Mouse (Mus musculus): ENCODE results near the gene Smg7. TPM values are rescaled to one million over a fixed set of nuclear protein-coding genes. Genes with fewer than 3 reads are reported as not detected.

Gene Smg7
- polyA plus RNA-seq, 1 experiment from 2014 or later, result 34.0 TPM

DNA sequence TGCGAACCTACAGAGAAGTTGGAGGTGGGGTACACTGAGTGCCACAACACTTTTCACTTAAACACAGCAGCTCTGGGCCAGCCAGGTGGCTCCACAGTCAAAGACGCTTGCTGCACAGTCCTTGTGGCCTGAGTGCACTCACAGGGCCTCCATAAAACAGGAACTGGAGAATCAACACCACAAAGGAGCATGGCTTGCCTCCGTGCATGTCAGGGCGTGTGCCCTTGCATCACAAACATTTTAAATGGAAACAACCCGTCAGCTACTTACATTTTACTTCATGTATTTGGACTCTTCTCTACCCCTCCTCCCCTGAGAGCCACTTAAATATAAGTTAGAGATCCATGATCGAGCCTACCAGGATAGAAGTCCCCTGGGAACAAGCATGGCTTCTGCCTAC is 70.1 kb downstream of the Smg7 start:
- Histone ChIP-seq H3K4me1 (replicated peaks) (peaks cover 15% of the 10 kb centered on the region), H3K9me3 (no peaks in the 10 kb centered on the region), H3K27ac (no peak overlapping the region), H3K27me3 (ENCODE audit: insufficient read depth, poor library complexity, severe bottlenecking) (no peaks in the 10 kb centered on the region), H3K4me3 (no peak overlapping the region), H3K36me3 (peaks cover 51% of the 10 kb centered on the region)
- WGBS, result 88% methylated on average over 6 of the region's 6 CpGs
- no peak for DNase-seq (ENCODE audit: low spot score)

DNA sequence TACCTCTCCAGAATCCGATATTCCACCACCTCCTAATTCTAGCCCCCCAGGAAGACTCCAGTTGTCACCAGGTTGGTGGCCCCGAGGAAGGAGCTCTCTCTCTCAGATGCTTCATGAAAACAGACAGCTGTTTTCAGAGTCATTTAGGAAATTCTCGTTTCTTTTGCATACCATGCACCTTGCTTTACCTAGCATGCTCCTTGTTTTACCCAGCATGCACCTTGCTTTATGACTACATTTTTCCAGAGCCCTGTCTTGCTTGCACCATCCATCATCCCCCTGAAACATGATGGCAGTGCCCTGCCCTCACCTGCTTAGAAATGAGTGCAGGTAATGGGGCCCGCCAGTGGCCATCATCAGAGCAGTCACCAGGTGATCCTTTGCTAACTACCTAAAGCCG is 70.8 kb downstream of the Smg7 start:
- Histone ChIP-seq H3K27me3 (ENCODE audit: insufficient read depth, poor library complexity, severe bottlenecking) (no peaks in the 10 kb centered on the region), H3K4me1 (replicated peaks) (peaks cover 15% of the 10 kb centered on the region), H3K27ac (no peak overlapping the region), H3K9me3 (no peaks in the 10 kb centered on the region), H3K4me3 (no peak overlapping the region), H3K36me3 (peaks cover 44% of the 10 kb centered on the region)
- 84% methylated on average over 5 of the region's 5 CpGs for WGBS
- DNase-seq (ENCODE audit: low spot score), result no peak

DNA sequence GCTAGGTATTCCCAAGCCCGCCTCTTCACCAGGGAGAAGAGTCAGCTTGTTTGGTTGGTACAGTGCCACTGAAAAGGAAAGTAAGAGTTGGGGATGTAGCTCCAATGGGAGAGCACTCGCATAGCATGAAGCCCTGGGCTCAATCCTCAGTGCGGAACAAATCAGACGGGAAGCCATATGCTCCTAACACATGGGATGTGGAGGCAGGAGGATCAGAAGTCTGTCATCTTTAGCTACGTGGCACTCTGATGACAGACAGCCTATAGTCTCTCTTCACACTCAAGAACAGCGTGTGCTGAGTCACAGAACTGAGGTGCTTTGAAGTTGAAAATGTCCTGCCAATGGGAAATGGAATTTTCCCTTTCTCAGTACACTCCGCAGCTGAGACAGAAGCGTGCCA is 71.4 kb downstream of the Smg7 start:
- DNase-seq (ENCODE audit: low spot score), result no peak
- Histone ChIP-seq H3K27me3 (ENCODE audit: insufficient read depth, poor library complexity, severe bottlenecking) (no peaks in the 10 kb centered on the region), H3K36me3 (peaks cover 38% of the 10 kb centered on the region), H3K4me3 (no peak overlapping the region), H3K9me3 (no peaks in the 10 kb centered on the region), H3K4me1 (replicated peaks) (peaks cover 15% of the 10 kb centered on the region), H3K27ac (no peak overlapping the region)
- 89% methylated on average over 8 of the region's 8 CpGs for whole genome bisulfite sequencing

DNA sequence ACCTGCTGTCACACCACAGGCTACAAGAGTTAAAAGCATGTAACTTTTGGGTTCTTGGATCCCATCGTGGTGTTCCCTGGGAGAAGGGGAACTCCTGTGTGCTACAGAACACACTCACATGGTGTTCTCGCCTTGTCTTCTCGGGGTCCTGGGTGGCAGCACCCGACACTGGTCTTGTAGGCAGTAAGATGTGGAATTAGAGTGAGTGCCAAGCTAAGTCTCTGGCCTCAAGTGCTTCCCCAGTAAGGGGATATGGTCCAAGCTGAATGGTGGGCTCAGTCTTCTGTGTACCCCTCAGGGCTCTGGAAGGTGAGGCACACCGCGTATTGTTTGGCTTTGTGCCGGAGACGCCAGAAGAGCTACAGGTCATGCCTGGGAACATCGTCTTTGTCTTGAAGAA is 72.4 kb downstream of the Smg7 start:
- 93% methylated on average over 9 of the region's 9 CpGs for WGBS
- no peak overlapping the region for H3K27ac ChIP-seq

DNA sequence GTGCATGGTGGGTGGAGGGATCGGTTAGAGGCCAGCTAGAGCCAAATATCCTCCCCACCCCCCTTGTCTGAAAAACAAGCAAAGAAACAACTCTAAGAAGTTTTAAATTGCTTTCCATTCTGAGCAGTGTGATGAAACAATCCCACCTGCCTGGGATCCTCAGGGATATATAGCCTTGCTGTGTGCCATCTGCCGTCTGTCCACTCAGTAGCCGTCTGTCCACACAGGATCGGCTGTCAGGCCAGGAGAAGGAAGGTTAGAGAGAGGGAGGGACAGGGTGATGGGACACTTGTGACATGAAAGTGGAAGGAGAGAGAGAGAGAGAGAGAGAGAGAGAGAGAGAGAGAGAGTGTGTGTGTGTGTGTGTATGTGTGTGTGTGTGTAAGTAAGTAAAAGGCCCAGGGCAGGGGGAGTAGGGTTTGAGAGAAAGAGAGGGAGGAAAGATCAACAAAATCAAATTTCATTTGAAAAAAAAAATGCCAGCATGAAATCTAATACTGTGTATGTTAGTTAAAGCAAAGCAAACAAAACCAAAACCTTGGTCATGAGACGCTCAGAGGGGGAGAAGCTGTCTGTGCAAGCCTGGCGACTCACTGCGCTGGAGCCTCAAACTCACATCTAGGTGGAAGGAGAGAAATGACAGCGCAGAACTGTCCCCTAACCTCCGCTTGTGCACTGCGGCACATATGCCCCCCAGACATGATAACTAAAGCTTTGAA is 73.7 kb downstream of the Smg7 start:
- Histone ChIP-seq H3K4me1 (replicated peaks) (peaks cover 15% of the 10 kb centered on the region), H3K4me3 (no peak overlapping the region), H3K36me3 (peaks cover 17% of the 10 kb centered on the region; the same call in 1 of the 2 replicates), H3K9me3 (no peaks in the 10 kb centered on the region), H3K27me3 (ENCODE audit: insufficient read depth, poor library complexity, severe bottlenecking) (no peaks in the 10 kb centered on the region), H3K27ac (peak overlapping the region; percentile 40; the same call in 1 of the 2 replicates)
- no peak for DNase-seq (ENCODE audit: low spot score)
- 78% methylated on average over 10 of the region's 10 CpGs for WGBS

More for the DNA sequence above, 72.4 kb downstream of the Smg7 start:
- Histone ChIP-seq H3K9me3 (no peaks in the 10 kb centered on the region), H3K4me3 (no peak overlapping the region), H3K36me3 (peaks cover 28% of the 10 kb centered on the region), H3K27me3 (ENCODE audit: insufficient read depth, poor library complexity, severe bottlenecking) (no peaks in the 10 kb centered on the region), H3K4me1 (replicated peaks) (peaks cover 15% of the 10 kb centered on the region)
- DNase-seq (ENCODE audit: low spot score), result no peak

DNA sequence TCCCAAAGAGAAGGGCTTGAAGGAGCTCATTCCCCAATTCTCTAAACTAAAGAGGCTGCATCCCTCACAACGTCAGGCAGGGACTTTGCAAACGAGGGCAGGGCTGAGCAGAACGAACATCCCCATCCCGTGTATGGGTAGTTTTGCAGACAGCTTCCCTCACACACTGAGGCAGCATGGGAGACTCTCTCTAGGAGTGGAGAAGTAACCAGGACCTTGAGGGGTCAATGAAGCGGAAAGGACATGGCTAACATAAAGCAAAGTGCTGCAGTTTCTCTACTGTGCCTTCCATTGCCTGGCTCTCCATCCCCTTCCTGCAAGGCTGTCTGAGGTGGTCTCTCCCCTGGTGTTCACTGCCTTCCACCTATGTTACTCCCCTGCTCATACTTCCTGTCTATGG is 74.3 kb downstream of the Smg7 start:
- Histone ChIP-seq H3K4me1 (replicated peaks) (peaks cover 15% of the 10 kb centered on the region), H3K4me3 (no peak overlapping the region), H3K27me3 (ENCODE audit: insufficient read depth, poor library complexity, severe bottlenecking) (no peaks in the 10 kb centered on the region), H3K9me3 (no peaks in the 10 kb centered on the region), H3K27ac (peak overlapping the region; percentile 40; the same call in 1 of the 2 replicates), H3K36me3 (peaks cover 11% of the 10 kb centered on the region; the same call in 1 of the 2 replicates)
- 79% methylated on average over 5 of the region's 5 CpGs for WGBS
- DNase-seq (ENCODE audit: low spot score), result no peak

DNA sequence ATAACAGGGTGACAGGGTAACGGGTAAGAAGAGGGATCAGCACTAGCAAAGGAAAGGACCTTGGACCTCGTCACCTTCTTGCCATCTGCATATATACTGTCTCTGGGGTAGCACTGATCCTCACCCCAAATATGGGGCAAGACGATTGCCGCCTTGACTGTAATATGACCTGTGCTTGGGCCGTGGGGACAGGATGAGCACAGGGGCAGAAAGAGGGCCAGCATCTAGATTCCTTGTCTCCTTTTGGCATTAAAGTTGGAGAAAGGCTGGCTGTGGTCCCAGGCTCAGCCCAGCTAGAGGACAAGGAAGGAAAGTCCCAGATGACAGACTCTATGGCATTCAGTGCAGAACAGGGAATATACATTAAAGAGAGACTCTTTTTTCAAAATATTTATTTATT is 76.0 kb downstream of the Smg7 start:
- H3K4me1 ChIP-seq (replicated peaks), result peaks cover 12% of the 10 kb centered on the region
- WGBS, result 91% methylated on average over 5 of the region's 5 CpGs
- H3K9me3 ChIP-seq, result peaks cover 6% of the 10 kb centered on the region; the same call in 1 of the 2 replicates
- DNase-seq (ENCODE audit: low spot score), result no peak
- no peaks in the 10 kb centered on the region for H3K27me3 ChIP-seq (ENCODE audit: insufficient read depth, poor library complexity, severe bottlenecking)
- 0 out of 2 replicates have a peak overlapping the region, but pooled peaks have one; percentile 40 for H3K27ac ChIP-seq
- H3K36me3 ChIP-seq, result peaks cover 5% of the 10 kb centered on the region; the same call in 1 of the 2 replicates
- H3K4me3 ChIP-seq, result no peak overlapping the region

DNA sequence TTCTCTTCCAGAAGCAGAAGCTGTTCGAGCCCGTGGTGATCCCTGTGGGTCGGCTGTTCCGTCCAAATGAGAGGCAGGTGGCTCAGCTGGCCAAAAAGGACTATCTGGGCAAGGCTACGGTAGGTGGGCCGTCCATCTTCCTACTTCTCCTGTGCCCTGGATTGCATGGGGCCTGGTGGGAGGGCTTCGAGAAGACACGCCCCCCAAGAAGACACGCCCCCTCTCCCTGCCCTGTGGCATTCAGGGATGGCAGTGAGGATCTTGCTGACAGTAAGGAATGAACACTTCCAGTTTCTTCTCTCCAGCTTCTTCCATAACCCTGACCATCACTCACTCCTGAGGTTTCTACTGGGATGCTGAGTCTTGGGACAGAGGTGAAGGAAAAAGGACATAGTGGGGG is 78.2 kb downstream of the Smg7 start:
- Histone ChIP-seq H3K4me3 (no peak overlapping the region), H3K27me3 (ENCODE audit: insufficient read depth, poor library complexity, severe bottlenecking) (no peaks in the 10 kb centered on the region), H3K9me3 (peaks cover 6% of the 10 kb centered on the region; the same call in 1 of the 2 replicates), H3K27ac (no peak overlapping the region), H3K4me1 (replicated peaks) (peaks cover 15% of the 10 kb centered on the region), H3K36me3 (peaks cover 5% of the 10 kb centered on the region; the same call in 1 of the 2 replicates)
- WGBS, result 73% methylated on average over 9 of the region's 9 CpGs
- no peak for DNase-seq (ENCODE audit: low spot score)

DNA sequence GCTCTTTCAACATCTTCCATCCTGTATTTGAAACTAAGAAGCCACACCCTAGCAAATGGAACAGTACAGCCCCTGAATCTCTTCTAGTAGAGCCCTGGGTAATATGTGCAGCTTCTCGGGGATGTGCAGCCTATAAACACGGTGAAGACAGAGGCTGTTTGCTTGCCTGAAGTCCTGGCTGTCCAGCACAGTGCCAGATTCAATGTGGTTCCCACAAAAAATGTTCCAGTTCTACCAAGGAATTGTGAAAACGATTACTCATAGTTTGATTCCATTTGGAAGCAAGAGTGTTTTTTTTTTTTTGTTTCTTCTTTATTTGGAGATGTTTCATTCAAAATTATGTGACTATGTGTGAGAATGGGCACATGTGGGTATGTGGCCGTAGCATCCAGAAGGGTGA is 80.7 kb downstream of the Smg7 start:
- Histone ChIP-seq H3K27me3 (ENCODE audit: insufficient read depth, poor library complexity, severe bottlenecking) (no peaks in the 10 kb centered on the region), H3K27ac (no peak overlapping the region), H3K4me1 (replicated peaks) (peaks cover 22% of the 10 kb centered on the region), H3K9me3 (peaks cover 6% of the 10 kb centered on the region; the same call in 1 of the 2 replicates), H3K36me3 (peaks cover 5% of the 10 kb centered on the region; the same call in 1 of the 2 replicates), H3K4me3 (no peak overlapping the region)
- 89% methylated on average over 4 of the region's 4 CpGs for WGBS
- no peak for DNase-seq (ENCODE audit: low spot score)

DNA sequence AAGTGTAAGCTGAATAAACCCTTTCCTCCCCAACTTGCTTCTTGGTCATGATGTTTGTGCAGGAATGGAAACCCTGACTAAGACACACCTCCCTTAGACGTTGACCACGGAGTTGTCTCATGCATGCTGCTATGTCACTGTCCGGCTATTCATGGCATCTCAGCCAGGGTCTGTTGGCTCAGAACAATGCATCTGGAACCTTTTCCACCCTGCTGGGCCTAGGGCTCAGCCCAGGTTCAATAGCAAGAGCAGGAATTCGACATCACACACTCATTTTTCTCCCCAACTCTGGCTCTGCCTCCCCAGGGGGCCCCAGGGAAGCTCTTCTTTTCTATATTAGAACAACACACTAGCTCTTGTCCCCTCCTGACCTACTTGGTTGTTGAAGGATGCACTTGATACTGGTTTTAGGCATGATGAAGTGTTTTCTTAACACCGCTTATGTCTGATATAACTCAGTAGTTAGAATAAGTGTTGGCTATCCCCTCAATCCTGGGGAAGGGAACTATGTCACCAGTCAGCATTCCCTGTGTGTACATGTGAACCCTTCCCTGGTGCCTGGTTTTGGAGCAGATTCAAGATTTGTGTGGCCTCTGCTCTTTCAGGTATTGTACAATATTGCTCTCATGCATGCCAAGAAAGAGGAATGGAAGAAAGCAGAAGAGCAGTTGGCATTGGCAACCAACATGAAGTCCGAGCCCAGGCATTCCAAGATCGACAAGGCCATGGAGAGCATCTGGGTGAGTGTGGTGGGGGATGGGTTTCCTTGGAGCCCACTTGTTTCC is 81.3 kb downstream of the Smg7 start:
- Histone ChIP-seq H3K4me1 (replicated peaks) (peaks cover 29% of the 10 kb centered on the region), H3K27ac (no peak overlapping the region), H3K4me3 (no peak overlapping the region), H3K36me3 (peaks cover 5% of the 10 kb centered on the region; the same call in 1 of the 2 replicates), H3K9me3 (peaks cover 6% of the 10 kb centered on the region; the same call in 1 of the 2 replicates), H3K27me3 (ENCODE audit: insufficient read depth, poor library complexity, severe bottlenecking) (no peaks in the 10 kb centered on the region)
- WGBS, result 73% methylated on average over 7 of the region's 7 CpGs
- DNase-seq (ENCODE audit: low spot score), result no peak

DNA sequence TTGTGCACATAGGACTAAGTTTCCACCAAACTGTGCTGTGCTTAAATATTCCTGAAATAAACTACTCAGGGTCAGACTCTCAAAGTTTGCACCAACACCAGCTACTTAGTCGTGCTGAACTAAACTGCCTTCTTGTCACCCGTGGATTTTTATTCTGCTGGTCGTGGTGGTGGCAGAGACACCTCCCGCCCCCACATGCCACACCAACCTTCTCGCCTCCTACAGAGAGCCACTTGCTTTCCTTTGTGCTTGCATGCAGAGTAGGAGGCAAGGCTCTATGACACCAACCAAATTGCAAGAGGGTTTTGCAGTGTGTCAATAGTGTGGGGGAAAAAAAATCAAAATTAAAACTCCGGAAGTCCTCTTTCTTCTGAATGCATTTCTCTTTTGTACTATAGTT is 82.9 kb downstream of the Smg7 start:
- H3K4me3 ChIP-seq, result no peak overlapping the region
- WGBS, result 79% methylated on average over 6 of the region's 6 CpGs
- no peak overlapping the region for H3K27ac ChIP-seq
- H3K4me1 ChIP-seq (replicated peaks), result peaks cover 44% of the 10 kb centered on the region
- H3K9me3 ChIP-seq, result peaks cover 6% of the 10 kb centered on the region; the same call in 1 of the 2 replicates
- no peaks in the 10 kb centered on the region for H3K27me3 ChIP-seq (ENCODE audit: insufficient read depth, poor library complexity, severe bottlenecking)
- peaks cover 5% of the 10 kb centered on the region; the same call in 1 of the 2 replicates for H3K36me3 ChIP-seq
- DNase-seq (ENCODE audit: low spot score), result no peak

DNA sequence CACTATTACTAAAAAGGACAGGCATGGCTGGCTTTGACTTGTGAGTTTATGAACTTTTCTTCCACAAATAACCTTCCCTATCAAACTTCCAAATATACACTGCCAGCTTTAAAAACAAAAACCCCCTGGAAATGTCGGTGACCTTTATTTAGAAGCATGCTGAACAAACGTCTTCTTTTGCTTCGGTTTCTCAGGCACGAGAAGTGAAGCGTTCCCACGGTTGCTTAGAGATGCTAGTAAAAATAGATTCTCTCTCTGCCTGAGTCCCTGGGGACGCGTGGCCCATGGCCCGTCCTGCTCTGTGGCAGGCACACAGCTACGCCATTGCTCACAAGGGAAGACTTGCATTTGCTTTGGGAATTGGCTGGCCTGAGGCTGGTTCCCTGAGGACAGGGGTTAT is 84.7 kb downstream of the Smg7 start:
- H3K4me3 ChIP-seq, result no peak overlapping the region
- peaks cover 3% of the 10 kb centered on the region; the same call in 1 of the 2 replicates for H3K36me3 ChIP-seq
- DNase-seq (ENCODE audit: low spot score), result peak; percentile 42
- H3K9me3 ChIP-seq, result peaks cover 4% of the 10 kb centered on the region; the same call in 1 of the 2 replicates
- 21% methylated on average over 10 of the region's 10 CpGs for WGBS
- H3K27ac ChIP-seq, result peak overlapping the region; percentile 87
- H3K4me1 ChIP-seq (replicated peaks), result peaks cover 58% of the 10 kb centered on the region
- H3K27me3 ChIP-seq (ENCODE audit: insufficient read depth, poor library complexity, severe bottlenecking), result no peaks in the 10 kb centered on the region
